Mouse (Mus musculus) testis, adult 2 months (tissue): ENCODE results near the gene Hist2h2aa2.

Source experiments
- CTCF ChIP-seq: fragments of 200-500 bp; IDR thresholded peaks from 2 replicates; pipeline ENCODE4 v1.5.1; 2012; ENCODE audit warnings: low read depth, mild to moderate bottlenecking, inconsistent platforms, low read length, moderate library complexity; ENCODE audit not compliant: control insufficient read depth, insufficient read depth, insufficient replicate concordance
- POLR2A ChIP-seq: fragments of 200-500 bp; IDR thresholded peaks from 2 replicates; pipeline ENCODE4 v1.6.1; 2012; ENCODE audit warnings: low read depth, mild to moderate bottlenecking, inconsistent platforms, low read length, moderate library complexity; ENCODE audit not compliant: control insufficient read depth

DNA sequence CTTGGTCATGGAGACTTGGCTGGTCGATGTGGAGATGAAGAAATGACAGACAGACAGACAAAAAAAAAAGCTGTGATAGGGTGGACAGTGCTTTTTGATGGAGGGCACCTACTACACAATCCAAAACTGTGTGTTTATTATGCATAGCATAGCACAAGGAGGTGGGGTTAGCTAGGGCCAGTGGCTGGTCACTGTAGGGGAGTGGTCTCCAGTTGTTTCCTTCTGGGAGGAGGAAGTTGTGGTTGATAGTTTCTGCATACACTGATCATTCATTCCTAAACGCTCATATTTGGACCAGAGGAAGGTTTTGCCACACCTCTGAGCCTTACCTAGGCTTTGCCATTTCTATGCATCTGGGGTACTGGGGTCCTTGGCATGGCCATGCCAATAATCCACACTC, 9.7 kb downstream of the Hist2h2aa2 start:
- TF ChIP-seq CTCF (no peak), POLR2A (no peak)
